Mouse (Mus musculus) myocyte (in vitro differentiated cells): ENCODE data around the gene Aim2.

Experiments
- CEBPB ChIP-seq: IDR thresholded peaks from 2 replicates; pipeline ENCODE4 v1.6.1; 2011; ENCODE audit warnings: mild to moderate bottlenecking, moderate library complexity; ENCODE audit not compliant: poor library complexity, insufficient read depth, severe bottlenecking
- E2F4 ChIP-seq: IDR thresholded peaks from one replicate; pipeline ENCODE4 v1.6.1; 2011; ENCODE audit warnings: mild to moderate bottlenecking, control low read depth, moderate library complexity; ENCODE audit not compliant: insufficient read depth
- MAX ChIP-seq: IDR thresholded peaks from one replicate; pipeline ENCODE4 v1.6.1; 2011; ENCODE audit warnings: low read depth, mild to moderate bottlenecking, control low read depth
- MYOD1 ChIP-seq, 3 experiments: IDR thresholded peaks; one replicate each; pipeline ENCODE4 v1.6.1; 2011; ENCODE audit warnings: control low read depth in 2 of 3, low read depth in 2 of 3, mild to moderate bottlenecking in 2 of 3, moderate library complexity in 1 of 3; ENCODE audit not compliant: insufficient read length in 2 of 3, control insufficient read depth in 1 of 3
- MYOG ChIP-seq, 3 experiments: IDR thresholded peaks; one replicate each; pipeline ENCODE4 v1.6.1; 2011; ENCODE audit warnings: control low read depth in 2 of 3, low read depth in 2 of 3, mild to moderate bottlenecking in 2 of 3; ENCODE audit not compliant: insufficient read length in 2 of 3, control insufficient read depth in 1 of 3, insufficient read depth in 1 of 3
- POLR2A ChIP-seq: IDR thresholded peaks from one replicate; pipeline ENCODE4 v1.6.1; 2011; ENCODE audit warnings: low read depth, mild to moderate bottlenecking, control low read depth, moderate library complexity; ENCODE audit not compliant: insufficient read length
- POLR2AphosphoS2 ChIP-seq: IDR thresholded peaks from one replicate; pipeline ENCODE4 v1.6.1; 2011; ENCODE audit warnings: low read depth, control low read depth; ENCODE audit not compliant: insufficient read length
- REST ChIP-seq: IDR thresholded peaks from one replicate; pipeline ENCODE4 v1.6.1; 2011; ENCODE audit warnings: mild to moderate bottlenecking, control low read depth, moderate library complexity; ENCODE audit not compliant: insufficient read depth, insufficient read length
- SRF ChIP-seq: IDR thresholded peaks from one replicate; pipeline ENCODE4 v1.6.1; 2011; ENCODE audit warnings: low read depth; ENCODE audit not compliant: control insufficient read depth, insufficient read length
- TCF12 ChIP-seq: IDR thresholded peaks from one replicate; pipeline ENCODE4 v1.6.1; 2011; ENCODE audit warnings: mild to moderate bottlenecking, control low read depth; ENCODE audit not compliant: poor library complexity, insufficient read depth, severe bottlenecking
- TCF3 ChIP-seq: IDR thresholded peaks from one replicate; pipeline ENCODE4 v1.6.1; 2011; ENCODE audit warnings: low read depth, control low read depth; ENCODE audit not compliant: insufficient read length
- USF1 ChIP-seq: IDR thresholded peaks from one replicate; pipeline ENCODE4 v1.6.1; 2011; ENCODE audit warnings: low read depth, mild to moderate bottlenecking, control low read depth, moderate library complexity

DNA sequence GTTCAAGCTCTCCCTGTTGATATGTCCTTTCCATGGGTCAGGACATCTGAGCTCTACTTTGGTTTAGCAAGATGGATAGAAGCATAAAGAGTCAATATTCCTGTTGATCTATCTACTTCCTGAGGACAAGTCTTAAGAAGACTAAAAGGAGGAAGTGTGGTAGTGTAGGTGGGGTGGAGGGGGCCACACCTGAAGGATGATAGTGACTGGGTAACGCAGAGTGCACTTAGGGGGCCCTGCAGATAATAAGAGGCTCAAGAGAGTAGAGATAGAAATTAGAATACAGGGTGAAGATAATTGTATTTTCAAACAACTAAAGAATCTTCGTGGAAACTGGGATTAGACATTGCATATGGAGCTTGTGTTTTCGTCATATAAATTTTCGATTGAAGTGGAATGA lies 5.6 kb upstream of the Aim2 start:
- TF ChIP-seq POLR2A (no peak), POLR2AphosphoS2 (no peak), CEBPB (no peak), MAX (no peak), E2F4 (no peak), USF1 (no peak), TCF3 (no peak), MYOD1 (IDR thresholded peaks at IDR 0.05; ENCODE audit: control insufficient read depth in 1 of 3, insufficient read length in 2 of 3, low read depth in 2 of 3) (no peak), TCF12 (no peak), MYOG (IDR thresholded peaks at IDR 0.05; ENCODE audit: control insufficient read depth in 1 of 3, insufficient read depth in 1 of 3, insufficient read length in 2 of 3, low read depth in 2 of 3) (no peak), SRF (no peak), REST (no peak)
